11 mouse cellular contexts compared by ENCODE assay signal in genomic region chr15:103766836-103767235, GRCm38 (mm10). TPM values are rescaled to one million over a fixed set of nuclear protein-coding genes. Genes with fewer than 3 reads are reported as not detected.
DNase-seq lines count a peak whose midpoint lies in the region; ATAC-seq lines count a peak whose summit lies in the region.
"Not testable (repeated sequence)": the region's sequence is repeated elsewhere in the genome, so short reads cannot be mapped to it uniquely, and the experiment has no call there.
"Had no signal": no experiment of that assay in that cellular context is flagged by ENCODE, and none has a peak within 500 bp of the region (broad histone marks: within the 10 kb centered on the region; RNA-seq: fewer than 3 reads in every experiment).

No protein-coding gene starts in this region.

- not testable (repeated sequence) for H3K9ac ChIP-seq in heart, embryonic 12.5 days; liver, embryonic 13.5 days

- not testable (repeated sequence) for H3K36me3 ChIP-seq in heart, embryonic 12.5 days; liver, embryonic 13.5 days

- not testable (repeated sequence) for H3K27ac ChIP-seq in heart, embryonic 12.5 days (ENCODE audit: poor library complexity, severe bottlenecking); liver, embryonic 13.5 days

- H3K4me2 ChIP-seq in heart, embryonic 12.5 days: 0 out of 2 replicates have a peak overlapping the region, but pooled peaks have one; percentile 26
- not testable (repeated sequence) for H3K4me2 ChIP-seq in liver, embryonic 13.5 days

- 6% methylated on average over 5 of the region's 5 CpGs for WGBS in heart, embryonic 12.5 days
- WGBS in liver, embryonic 13.5 days (ENCODE audit: insufficient replicate concordance): 4% methylated on average over 5 of the region's 5 CpGs

- not testable (repeated sequence) for ATAC-seq in heart, embryonic 12.5 days (ENCODE audit: insufficient number of reproducible peaks, low FRiP score); liver, embryonic 13.5 days (ENCODE audit: low read depth)

- H3K4me1 ChIP-seq in heart, embryonic 12.5 days (replicated peaks); liver, embryonic 13.5 days (replicated peaks): not testable (repeated sequence)

- not testable (repeated sequence) for H3K9me3 ChIP-seq in heart, embryonic 12.5 days (replicated peaks); liver, embryonic 13.5 days (replicated peaks)

- not testable (repeated sequence) for H3K4me3 ChIP-seq in heart, embryonic 12.5 days; liver, embryonic 13.5 days (replicated peaks)

- peak; percentile 59 for DNase-seq in CD4-positive, CD25-positive, alpha-beta regulatory T cell, adult 2 months (ENCODE audit: low read depth, low spot score)
- peak; percentile 19 to 20 for DNase-seq in adrenal gland, postnatal 36 days
- DNase-seq in embryo, embryonic 11.5 days (ENCODE audit: low read depth, low spot score): peak; percentile 38
- DNase-seq in kidney, postnatal 36 days: peak; percentile 16 to 58
- peak; percentile 20 for DNase-seq in liver, embryonic 13.5 days
- DNase-seq in ovary, postnatal 14 days (ENCODE audit: low spot score): peak; percentile 21
- DNase-seq in thymus, postnatal 0 days (ENCODE audit: low spot score): peak; percentile 57

- H3K27me3 ChIP-seq in heart, embryonic 12.5 days (replicated peaks); liver, embryonic 13.5 days: not testable (repeated sequence)

RNA-seq across cellular contexts. Expression of gene Mucl1, which starts 11.6 kb away (rescaled TPM):
- total RNA-seq in adrenal gland, postnatal 36 days (2021): 1 to 10 TPM; 1.3 to 2.0 TPM
- polyA plus RNA-seq in heart, embryonic 12.5 days (2016; fragmentation: Nextera tagmentation; extraction: Ambion mirVana): not detected in 2 replicates
- polyA plus RNA-seq in liver, embryonic 13.5 days (2015; fragmentation: Nextera tagmentation; extraction: Ambion mirVana): not detected in 2 replicates
- polyA plus RNA-seq in thymus, postnatal 0 days (2015; fragmentation: Nextera tagmentation; extraction: Ambion mirVana): 0.75 and 0.98 TPM in 2 replicates
- polyA plus RNA-seq: forebrain, embryonic 15.5 days; hindbrain, embryonic 15.5 days; liver, embryonic 16.5 days had no signal
